Mouse (Mus musculus): ENCODE data around the gene Fam83c. TPM values are rescaled to one million over a fixed set of nuclear protein-coding genes. Genes with fewer than 3 reads are reported as not detected.
A peak's percentile ranks its signal among the peaks of the same experiment; 100 is the strongest.

The Fam83c gene
- 0.45 and 0.82 TPM in 2 replicates for polyA plus RNA-seq (2015; fragmentation: Nextera tagmentation; extraction: Ambion mirVana)

DNA sequence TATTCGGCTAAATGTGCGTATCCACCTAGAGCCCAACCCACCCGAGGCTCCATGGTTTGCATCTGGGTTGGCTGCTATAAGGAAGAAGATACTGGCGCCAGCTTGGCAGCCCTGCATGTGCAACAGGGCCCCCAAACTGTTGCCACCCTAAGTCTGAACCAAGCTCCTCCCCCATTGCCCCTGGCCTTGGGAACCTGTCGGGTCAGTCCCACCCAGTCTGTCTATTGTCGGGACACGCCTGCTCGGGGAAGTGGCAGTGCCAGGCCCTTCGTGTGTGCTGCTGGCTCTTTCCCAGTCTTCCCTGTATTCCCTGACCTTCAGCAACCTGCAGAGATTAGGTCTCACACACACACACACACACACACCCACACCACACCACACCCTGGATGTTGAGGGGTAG lies at the start of gene Fam83c:
Gene Fam83c (minus strand): TSS at position 123 of the 400 bp plus-strand sequence.
- no peak within 1 kb of the TSS for H3K27ac ChIP-seq (replicated peaks)
- no peak within 1 kb of the TSS for H3K9ac ChIP-seq
- H3K4me2 ChIP-seq: no peak within 1 kb of the TSS
- 67% methylated on average over 9 of the region's 9 CpGs for WGBS
- no peak within 1 kb of the TSS for H3K4me3 ChIP-seq
- H3K4me1 ChIP-seq (replicated peaks): no peaks in the 10 kb centered on the region
- H3K27me3 ChIP-seq: no peaks in the 10 kb centered on the region
- H3K9me3 ChIP-seq: no peaks in the 10 kb centered on the region
- no peak for ATAC-seq (ENCODE audit: low FRiP score, low read depth)
- no peaks in the 10 kb centered on the region for H3K36me3 ChIP-seq

DNA sequence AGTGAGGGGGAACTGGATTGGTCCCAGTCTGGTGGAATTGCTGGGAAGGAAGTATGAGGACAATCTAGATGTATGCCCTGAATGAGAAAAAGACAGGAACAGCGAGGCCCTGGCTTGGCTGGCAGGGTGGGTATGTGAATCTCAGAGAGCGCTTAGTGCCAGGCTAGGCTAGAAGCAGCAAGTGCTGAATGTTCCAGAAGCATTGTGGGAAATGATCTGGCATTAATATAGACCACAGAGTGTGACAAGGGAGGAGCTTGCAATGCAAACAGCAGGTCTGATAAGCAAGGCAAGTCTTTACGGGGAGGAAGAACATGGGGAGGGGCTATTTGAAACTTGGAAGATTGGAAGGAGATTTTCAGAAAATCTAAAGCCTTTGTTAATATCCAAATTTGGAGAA lies 47.4 kb upstream of the Fam83c start:
- H3K9me3 ChIP-seq: no peaks in the 10 kb centered on the region

GRCm38 (mm10) chr2:155878964-155879876 lies 44.6 kb upstream of the Fam83c start:
- H3K9ac ChIP-seq: no peak overlapping the region
- no peak for ATAC-seq (ENCODE audit: low FRiP score, low read depth)
- no peak overlapping the region for H3K27ac ChIP-seq (replicated peaks)
- 90% methylated on average over 21 of the region's 21 CpGs for WGBS
- H3K4me2 ChIP-seq: no peak overlapping the region
- H3K4me3 ChIP-seq: no peak overlapping the region
- no peaks in the 10 kb centered on the region for H3K4me1 ChIP-seq (replicated peaks)
- H3K27me3 ChIP-seq: no peaks in the 10 kb centered on the region
- no peaks in the 10 kb centered on the region for H3K9me3 ChIP-seq
- H3K36me3 ChIP-seq: peaks cover 19% of the 10 kb centered on the region

More for the DNA sequence above, 47.4 kb upstream of the Fam83c start:
- no peak for ATAC-seq (ENCODE audit: low FRiP score, low read depth)
- Histone ChIP-seq H3K36me3 (peaks cover 12% of the 10 kb centered on the region), H3K27me3 (no peaks in the 10 kb centered on the region), H3K27ac (replicated peaks) (no peak overlapping the region), H3K4me2 (no peak overlapping the region), H3K9ac (no peak overlapping the region), H3K4me1 (replicated peaks) (no peaks in the 10 kb centered on the region), H3K4me3 (no peak overlapping the region)
- WGBS: 96% methylated on average over 3 of the region's 3 CpGs

DNA sequence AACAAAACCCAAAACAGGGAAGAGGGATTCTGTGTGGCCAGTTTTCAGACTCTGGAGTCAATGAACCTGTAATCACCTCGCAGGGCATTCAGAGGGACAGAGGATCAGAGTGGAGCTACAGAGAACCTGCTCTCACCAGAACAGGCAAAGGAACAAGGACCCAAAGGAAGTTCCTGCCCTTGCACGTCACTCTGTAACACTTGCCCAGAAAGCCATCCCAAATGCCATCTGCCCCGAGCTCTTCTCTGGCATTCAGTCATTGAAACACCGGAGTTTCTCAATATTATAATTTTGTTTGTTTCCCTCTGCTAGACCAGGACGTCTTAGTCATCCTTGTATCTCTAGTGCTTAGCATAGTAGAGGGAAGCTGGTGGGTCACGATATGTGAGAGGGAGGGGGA lies 39.0 kb upstream of the Fam83c start:
- H3K4me3 ChIP-seq: no peak overlapping the region
- no peak overlapping the region for H3K9ac ChIP-seq
- H3K27ac ChIP-seq (replicated peaks): peak overlapping the region; percentile 66; the same call in 1 of the 2 replicates
- H3K9me3 ChIP-seq: no peaks in the 10 kb centered on the region
- no peaks in the 10 kb centered on the region for H3K27me3 ChIP-seq
- H3K36me3 ChIP-seq: peaks cover 21% of the 10 kb centered on the region
- 84% methylated on average over 6 of the region's 6 CpGs for WGBS
- peaks cover 18% of the 10 kb centered on the region for H3K4me1 ChIP-seq (replicated peaks)
- H3K4me2 ChIP-seq: no peak overlapping the region
- ATAC-seq (ENCODE audit: low FRiP score, low read depth): no peak

DNA sequence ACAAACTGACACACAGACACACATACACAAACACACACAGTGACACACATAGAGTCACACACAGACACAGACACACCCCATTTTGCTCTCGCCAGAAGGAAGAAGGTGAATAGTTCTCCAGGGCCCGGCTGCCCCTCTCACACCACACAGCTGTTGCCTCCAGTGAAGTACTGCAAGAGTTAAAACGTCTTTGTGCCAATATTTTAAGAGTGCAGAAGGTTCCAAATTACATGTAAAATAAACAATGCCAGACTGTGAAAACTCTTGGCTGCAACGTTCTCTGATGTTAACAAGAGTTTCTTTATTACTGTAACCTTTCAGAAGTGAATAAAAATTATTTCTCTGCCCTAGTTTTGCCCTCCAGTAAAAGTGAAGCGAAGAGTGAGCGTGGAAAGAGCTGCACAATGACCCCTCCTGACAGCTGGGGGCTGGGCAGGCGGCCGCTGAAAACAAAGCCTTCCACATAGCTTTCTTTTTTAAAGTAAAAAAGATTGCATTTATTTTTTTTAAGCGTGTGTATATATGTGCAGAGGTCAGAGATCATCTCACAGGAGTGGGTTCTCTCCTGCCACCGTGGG lies 38.4 kb upstream of the Fam83c start:
- Histone ChIP-seq H3K4me1 (replicated peaks) (peaks cover 18% of the 10 kb centered on the region), H3K4me2 (no peak overlapping the region), H3K27me3 (no peaks in the 10 kb centered on the region), H3K9me3 (no peaks in the 10 kb centered on the region), H3K9ac (no peak overlapping the region), H3K36me3 (peaks cover 23% of the 10 kb centered on the region), H3K27ac (replicated peaks) (peak overlapping the region; percentile 66), H3K4me3 (no peak overlapping the region)
- WGBS: 48% methylated on average over 10 of the region's 10 CpGs
- no peak for ATAC-seq (ENCODE audit: low FRiP score, low read depth)

DNA sequence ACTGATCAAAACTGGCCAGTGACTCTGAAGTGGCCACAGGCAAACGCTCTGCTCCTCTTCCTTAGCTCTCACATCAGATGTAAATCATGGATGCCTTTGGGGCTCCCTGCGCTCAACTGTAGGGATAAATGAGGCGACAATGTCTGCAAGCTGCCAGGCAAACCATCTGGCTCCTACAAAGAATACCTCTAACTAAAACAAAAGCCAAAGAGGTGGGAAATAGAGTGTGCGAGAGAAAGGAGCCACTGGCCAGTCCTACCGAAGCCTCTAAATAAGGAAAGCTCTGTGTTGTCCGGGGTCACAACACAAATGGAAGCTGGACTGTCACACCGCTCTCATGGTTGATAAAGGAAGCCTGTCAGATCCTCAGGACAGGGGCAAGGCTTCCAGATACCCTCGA lies 37.8 kb upstream of the Fam83c start:
- WGBS: 55% methylated on average over 8 of the region's 8 CpGs
- Histone ChIP-seq H3K4me3 (no peak overlapping the region), H3K9ac (no peak overlapping the region), H3K4me1 (replicated peaks) (peaks cover 18% of the 10 kb centered on the region), H3K27ac (replicated peaks) (peak overlapping the region; percentile 66), H3K9me3 (no peaks in the 10 kb centered on the region), H3K27me3 (no peaks in the 10 kb centered on the region), H3K36me3 (peaks cover 23% of the 10 kb centered on the region), H3K4me2 (no peak overlapping the region)
- ATAC-seq (ENCODE audit: low FRiP score, low read depth): no peak; the same call in 1 of the 2 replicates

DNA sequence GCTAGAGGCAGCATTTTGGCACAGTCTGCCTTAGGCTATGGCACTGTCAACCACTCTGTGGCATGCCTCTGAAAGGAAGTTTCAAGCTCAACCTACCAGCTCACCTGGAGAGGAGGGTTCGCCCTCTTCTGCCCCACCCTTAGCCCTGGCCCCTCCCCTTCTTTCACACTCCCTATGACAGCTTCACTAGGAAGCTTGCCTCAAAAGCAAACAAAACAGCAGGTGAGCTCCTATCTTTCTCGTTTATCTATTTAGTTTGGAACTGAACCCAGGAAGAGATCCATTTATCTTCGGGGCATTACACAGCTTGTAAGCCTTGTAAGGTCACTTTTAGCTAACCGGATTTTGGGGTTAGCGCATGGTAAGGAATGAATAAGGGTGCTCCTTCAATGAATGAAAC lies 35.1 kb upstream of the Fam83c start:
- 80% methylated on average over 5 of the region's 5 CpGs for WGBS
- H3K4me2 ChIP-seq: no peak overlapping the region
- no peak overlapping the region for H3K27ac ChIP-seq (replicated peaks)
- H3K9ac ChIP-seq: no peak overlapping the region
- H3K9me3 ChIP-seq: no peaks in the 10 kb centered on the region
- ATAC-seq (ENCODE audit: low FRiP score, low read depth): no peak
- H3K36me3 ChIP-seq: peaks cover 10% of the 10 kb centered on the region; the same call in 1 of the 2 replicates
- H3K27me3 ChIP-seq: no peaks in the 10 kb centered on the region
- H3K4me3 ChIP-seq: no peak overlapping the region
- H3K4me1 ChIP-seq (replicated peaks): peaks cover 18% of the 10 kb centered on the region

- Histone ChIP-seq H3K4me3 (no peak overlapping the region), H3K9me3 (no peaks in the 10 kb centered on the region), H3K36me3 (peaks cover 7% of the 10 kb centered on the region; the same call in 1 of the 2 replicates), H3K4me1 (replicated peaks) (peaks cover 20% of the 10 kb centered on the region), H3K27ac (replicated peaks) (no peak overlapping the region), H3K4me2 (no peak overlapping the region), H3K9ac (no peak overlapping the region), H3K27me3 (no peaks in the 10 kb centered on the region)
- WGBS: 97% methylated on average over 8 of the region's 8 CpGs
- no peak for ATAC-seq (ENCODE audit: low FRiP score, low read depth)
Observed at GRCm38 (mm10) chr2:155868320-155868719, 33.7 kb upstream of the Fam83c start.

- Histone ChIP-seq H3K9me3 (no peaks in the 10 kb centered on the region), H3K27ac (replicated peaks) (peak overlapping the region; percentile 61), H3K4me3 (0 out of 2 replicates have a peak overlapping the region, but pooled peaks have one; percentile 0), H3K27me3 (no peaks in the 10 kb centered on the region), H3K4me2 (peak overlapping the region; percentile 36), H3K4me1 (replicated peaks) (peaks cover 12% of the 10 kb centered on the region), H3K9ac (0 out of 2 replicates have a peak overlapping the region, but pooled peaks have one; percentile 13), H3K36me3 (no peaks in the 10 kb centered on the region; the same call in 1 of the 2 replicates)
- 45% methylated on average over 11 of the region's 11 CpGs for WGBS
- ATAC-seq (ENCODE audit: low FRiP score, low read depth): peak; percentile 74
Observed at GRCm38 (mm10) chr2:155863301-155863867, 28.7 kb upstream of the Fam83c start.

- WGBS: 41% methylated on average over 13 of the region's 13 CpGs
Observed at GRCm38 (mm10) chr2:155862573-155863300, 28.1 kb upstream of the Fam83c start.

GRCm38 (mm10) chr2:155861581-155861980 lies 26.9 kb upstream of the Fam83c start:
- WGBS: 93% methylated on average over 6 of the region's 6 CpGs
- Histone ChIP-seq H3K4me2 (no peak overlapping the region), H3K9me3 (no peaks in the 10 kb centered on the region), H3K4me1 (replicated peaks) (peaks cover 12% of the 10 kb centered on the region), H3K27ac (replicated peaks) (no peak overlapping the region), H3K9ac (no peak overlapping the region), H3K4me3 (no peak overlapping the region), H3K27me3 (no peaks in the 10 kb centered on the region), H3K36me3 (no peaks in the 10 kb centered on the region)
- ATAC-seq (ENCODE audit: low FRiP score, low read depth): no peak

More at GRCm38 (mm10) chr2:155862573-155863300, 28.1 kb upstream of the Fam83c start:
- Histone ChIP-seq H3K9ac (0 out of 2 replicates have a peak overlapping the region, but pooled peaks have one; percentile 13), H3K27ac (replicated peaks) (peak overlapping the region; percentile 77), H3K27me3 (no peaks in the 10 kb centered on the region), H3K4me1 (replicated peaks) (peaks cover 12% of the 10 kb centered on the region), H3K4me2 (peak overlapping the region; percentile 36), H3K9me3 (no peaks in the 10 kb centered on the region), H3K4me3 (0 out of 2 replicates have a peak overlapping the region, but pooled peaks have one; percentile 0), H3K36me3 (no peaks in the 10 kb centered on the region)
- ATAC-seq (ENCODE audit: low FRiP score, low read depth): peak; percentile 93

All from hindbrain, embryonic 15.5 days (tissue).